Mouse (Mus musculus) retina, embryonic 14.5 days (tissue): ENCODE measurements at regions not wholly inside any gene's neighbourhood (a gene's known extent, or its start where the extent isn't known, plus 50 kb on each side); places are given as distances from the start of the nearest gene placed in this dataset.
"Not testable (repeated sequence)": the region's sequence is repeated elsewhere in the genome, so short reads cannot be mapped to it uniquely, and the experiment has no call there.

ENCODE experiments used
- DNase-seq: peaks from one replicate; pipeline ENCODE4 v3.0.0-alpha.2; 2015; ENCODE audit warnings: low spot score

DNA sequence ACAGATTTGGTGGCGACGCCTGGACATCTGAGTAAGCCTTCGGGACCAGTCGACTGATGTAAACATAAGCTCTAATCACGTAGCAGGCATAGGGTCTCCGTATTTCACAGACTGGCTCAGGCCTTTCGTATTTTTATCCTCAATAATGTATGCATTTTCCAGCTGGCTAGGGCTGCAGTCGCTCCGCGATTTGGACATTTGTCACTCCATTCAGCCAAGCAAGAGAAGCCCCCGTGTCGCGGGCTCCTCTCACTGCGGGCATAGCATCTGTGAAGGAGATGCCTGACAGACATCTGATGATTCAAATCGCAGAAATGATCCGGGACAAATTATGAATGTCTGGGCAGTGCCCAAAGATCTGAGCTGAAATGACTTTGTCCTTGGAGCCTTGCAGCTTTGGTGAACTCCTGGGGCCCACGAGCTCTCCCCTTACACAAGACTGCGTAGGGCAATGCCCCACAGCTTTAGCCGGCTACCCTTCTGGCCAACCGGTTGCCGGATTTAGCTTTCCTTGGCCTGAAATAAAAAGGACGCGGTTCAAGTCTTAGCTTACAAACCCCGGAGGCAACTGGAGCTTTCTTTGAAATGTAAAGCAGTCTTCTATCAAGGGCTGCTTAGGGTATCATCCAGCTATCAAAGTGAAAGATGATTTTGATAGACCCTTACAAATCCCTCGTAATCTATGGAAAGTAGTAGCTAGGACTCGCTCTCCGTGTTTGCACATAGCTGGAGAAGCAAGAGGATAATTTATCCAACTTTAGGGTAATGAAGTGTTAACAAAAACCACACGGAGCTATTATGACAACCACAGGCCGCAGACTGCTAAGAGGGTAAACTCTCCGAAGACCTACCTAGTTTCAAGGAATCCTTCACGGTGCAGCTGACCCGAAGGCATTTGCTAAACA lies 270.6 kb downstream of the Etnk1 start:
- peak; percentile 12 for DNase-seq

- peak; percentile 16 for DNase-seq
Observed at GRCm38 (mm10) chr6:143438272-143438591, 271.2 kb downstream of the Etnk1 start.

DNA sequence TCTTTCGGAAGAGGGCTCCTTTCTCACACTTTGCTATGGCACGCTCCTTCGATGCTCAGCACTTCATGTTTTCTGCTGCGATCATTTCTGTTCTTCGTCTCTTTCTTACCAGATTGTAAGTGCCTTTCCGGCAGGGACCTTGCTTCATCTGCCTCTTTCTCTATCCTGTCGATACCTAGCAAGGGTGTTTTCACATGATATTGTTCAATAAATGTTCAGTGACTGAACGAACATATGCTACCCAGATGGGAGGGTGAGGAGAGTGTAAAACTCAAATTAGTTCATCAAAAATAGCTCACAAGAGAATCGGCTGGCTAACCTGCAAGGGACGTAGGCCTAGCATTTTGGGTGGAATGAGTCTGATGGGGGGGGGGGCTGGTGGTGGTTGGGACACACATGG lies 272.5 kb downstream of the Etnk1 start:
- DNase-seq = no peak

DNA sequence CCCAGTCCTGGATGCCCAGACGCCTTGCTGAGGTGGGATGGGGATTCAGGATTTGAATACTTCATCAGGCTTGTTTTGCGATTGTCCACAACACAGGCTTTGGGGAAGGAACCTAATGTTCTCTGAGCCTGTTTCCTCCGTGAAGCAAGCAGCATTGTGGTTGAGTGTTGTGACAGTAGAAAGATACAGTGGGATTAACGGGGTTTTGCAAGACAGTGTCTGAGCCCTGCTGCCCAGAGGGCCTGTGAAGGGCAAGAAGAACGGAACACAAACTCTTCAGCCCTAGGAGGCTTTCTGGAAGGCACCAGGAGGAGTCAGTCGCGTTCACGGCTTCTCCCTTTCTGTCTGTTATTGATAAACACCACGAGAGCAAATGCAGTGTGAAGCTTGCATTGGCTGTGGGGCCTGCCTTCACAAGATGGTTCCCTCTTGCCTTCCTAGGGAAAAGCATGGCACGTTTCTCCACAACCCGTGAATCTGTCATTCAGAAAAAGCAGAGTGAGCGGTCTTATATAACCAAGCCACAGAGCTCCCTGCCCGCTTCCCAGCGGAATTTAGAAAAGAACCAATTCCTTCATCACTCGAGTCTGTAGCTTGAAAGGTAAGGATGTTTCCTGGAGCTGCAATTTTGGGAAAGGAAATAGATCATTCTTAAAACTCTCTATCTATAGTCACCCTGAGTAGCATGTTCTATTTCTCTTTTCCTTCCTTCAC lies 273.4 kb downstream of the Etnk1 start:
- DNase-seq = no peak

DNA sequence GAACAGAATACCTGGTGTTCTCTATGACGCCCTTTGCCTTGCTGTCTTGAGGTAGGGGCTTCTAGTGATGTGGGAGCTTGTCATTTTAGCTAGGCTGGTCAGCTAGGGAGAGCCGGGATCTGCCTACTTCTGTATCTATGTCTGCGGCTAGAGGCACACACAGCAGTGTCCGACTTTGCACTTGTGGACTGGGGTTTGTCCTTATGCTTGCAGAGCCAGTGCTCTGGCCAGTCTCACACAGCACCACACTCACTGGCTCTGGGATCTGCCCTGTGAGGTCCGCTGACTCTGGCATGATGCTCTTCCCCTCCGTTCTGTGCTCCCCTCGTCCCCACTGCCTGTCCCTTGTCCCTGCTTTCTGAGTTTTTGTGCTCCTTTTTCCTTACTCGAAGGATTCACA lies 275.3 kb downstream of the Etnk1 start:
- DNase-seq = no peak

- DNase-seq = no peak
Observed at GRCm38 (mm10) chr6:143443446-143443845, 276.4 kb downstream of the Etnk1 start.

GRCm38 (mm10) chr6:143444782-143445181 lies 277.8 kb downstream of the Etnk1 start:
- no peak for DNase-seq

DNA sequence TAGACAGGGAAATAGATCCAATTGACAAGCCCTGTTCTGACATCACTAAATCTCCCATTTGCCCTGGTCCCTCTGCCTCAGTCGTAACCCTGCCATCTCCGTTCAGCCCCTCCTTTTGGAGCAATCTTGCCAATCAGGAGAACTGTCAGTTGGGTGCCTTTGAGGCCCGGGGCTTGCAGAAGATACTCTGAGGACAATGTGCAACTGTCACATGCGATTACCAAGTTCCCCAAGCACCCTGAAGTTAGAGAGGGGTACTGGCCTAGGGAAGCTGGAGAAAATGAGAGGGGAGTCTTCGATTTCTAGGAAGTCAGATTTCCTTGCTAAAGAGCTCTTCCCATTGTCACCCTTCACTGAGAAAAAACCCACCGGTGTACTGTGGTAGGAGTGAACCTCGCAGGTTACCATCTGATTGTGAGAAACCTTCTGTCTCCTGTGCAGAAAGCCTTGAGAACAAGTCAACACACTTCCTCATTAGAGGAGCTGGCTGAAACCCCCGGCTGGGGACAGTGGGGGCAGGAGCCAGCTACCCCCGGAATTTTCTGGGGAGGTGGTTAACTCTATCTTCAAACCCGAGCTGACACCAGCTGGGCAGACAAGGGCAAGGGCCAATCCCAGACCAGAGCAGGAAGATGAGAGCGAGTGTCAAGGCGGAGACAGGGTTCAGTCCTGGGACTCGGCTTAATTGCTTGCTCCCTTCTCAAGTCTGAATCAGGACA lies 279.0 kb downstream of the Etnk1 start:
- DNase-seq = peak; percentile 34

GRCm38 (mm10) chr6:143447060-143447459 lies 280.0 kb downstream of the Etnk1 start:
- no peak for DNase-seq

- no peak for DNase-seq
Observed at GRCm38 (mm10) chr6:143449071-143449470, 282.1 kb downstream of the Etnk1 start.

GRCm38 (mm10) chr6:143451869-143452268 lies 284.8 kb downstream of the Etnk1 start:
- no peak for DNase-seq

GRCm38 (mm10) chr6:143454695-143455218 lies 287.7 kb downstream of the Etnk1 start:
- no peak for DNase-seq

GRCm38 (mm10) chr6:143464907-143465537 lies 298.0 kb downstream of the Etnk1 start:
- peak; percentile 24 for DNase-seq

GRCm38 (mm10) chr6:143472676-143473075 lies 305.7 kb downstream of the Etnk1 start:
- DNase-seq = not testable (repeated sequence)

DNA sequence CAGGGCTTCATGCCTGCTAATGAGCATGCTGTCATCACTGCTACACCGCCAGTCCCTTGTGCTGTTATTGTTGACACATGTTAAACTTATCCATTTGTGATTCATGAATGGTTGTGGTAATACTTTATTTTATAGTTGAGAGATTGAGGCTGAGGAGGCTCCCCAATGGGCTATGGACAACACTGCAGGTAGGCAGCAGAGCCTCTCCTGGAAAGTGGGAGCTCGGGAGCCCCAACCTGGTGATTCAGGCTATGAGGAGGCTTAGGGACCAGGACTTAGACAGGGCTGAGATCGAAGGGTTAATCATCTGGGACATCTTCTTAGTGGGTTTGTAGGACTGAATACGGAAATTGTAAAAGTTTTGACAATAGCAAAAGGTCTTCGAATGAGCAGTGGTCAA lies 307.4 kb downstream of the Etnk1 start:
- DNase-seq = no peak

GRCm38 (mm10) chr6:143475296-143475695 lies 308.3 kb downstream of the Etnk1 start:
- DNase-seq = no peak

- DNase-seq = no peak
Observed at GRCm38 (mm10) chr6:143477396-143477795, 310.4 kb downstream of the Etnk1 start.

DNA sequence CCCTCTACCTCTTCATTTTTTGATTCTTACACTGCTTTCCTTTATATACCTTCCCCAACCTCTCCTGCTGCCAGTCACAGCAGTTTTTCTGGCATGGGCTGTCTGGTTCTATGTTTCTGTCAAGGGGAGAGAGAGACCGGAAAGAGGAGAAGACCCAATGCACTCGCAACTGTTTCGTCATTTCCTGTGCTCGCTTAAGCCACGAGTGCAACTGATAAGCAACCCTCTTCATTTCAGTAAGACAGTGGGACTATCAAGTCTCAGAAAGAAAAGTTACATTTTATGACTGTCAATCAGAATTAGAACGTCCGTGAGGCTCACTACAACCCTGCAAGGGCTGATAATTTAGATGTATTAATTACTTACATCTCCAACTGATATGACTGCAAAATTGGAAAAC lies 312.2 kb downstream of the Etnk1 start:
- no peak for DNase-seq

DNA sequence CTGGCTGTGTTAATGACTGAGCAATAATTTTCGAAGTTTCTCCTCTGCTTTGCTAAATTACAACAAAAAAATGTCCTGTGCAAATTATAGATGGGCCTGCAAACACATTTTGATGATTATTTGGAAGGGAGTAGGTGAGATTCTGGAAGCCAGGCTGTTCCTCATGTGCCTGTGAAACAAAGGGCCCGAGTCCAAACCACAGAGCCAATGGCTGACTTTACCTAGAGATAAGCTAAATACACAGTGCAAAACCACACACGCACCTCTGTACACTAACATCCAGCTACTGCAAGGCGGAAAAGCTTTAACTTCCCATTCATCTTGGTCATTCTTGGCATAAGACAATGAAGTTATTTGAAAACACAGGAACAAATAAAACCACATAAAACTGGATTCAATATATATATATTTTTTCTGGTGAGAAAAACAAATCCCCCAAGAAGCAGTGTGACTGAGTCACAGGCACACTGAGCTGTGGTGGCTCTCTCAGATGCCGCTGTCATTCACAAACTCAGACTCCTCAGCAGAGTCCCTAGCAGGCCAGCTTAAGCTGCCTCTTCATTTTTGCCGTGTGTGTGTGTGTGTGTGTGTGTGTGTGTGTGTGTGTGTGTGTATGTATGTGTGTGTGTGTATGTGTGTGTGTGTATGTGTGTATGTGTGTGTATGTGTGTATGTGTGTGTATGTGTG lies 312.8 kb downstream of the Etnk1 start:
- no peak for DNase-seq

DNA sequence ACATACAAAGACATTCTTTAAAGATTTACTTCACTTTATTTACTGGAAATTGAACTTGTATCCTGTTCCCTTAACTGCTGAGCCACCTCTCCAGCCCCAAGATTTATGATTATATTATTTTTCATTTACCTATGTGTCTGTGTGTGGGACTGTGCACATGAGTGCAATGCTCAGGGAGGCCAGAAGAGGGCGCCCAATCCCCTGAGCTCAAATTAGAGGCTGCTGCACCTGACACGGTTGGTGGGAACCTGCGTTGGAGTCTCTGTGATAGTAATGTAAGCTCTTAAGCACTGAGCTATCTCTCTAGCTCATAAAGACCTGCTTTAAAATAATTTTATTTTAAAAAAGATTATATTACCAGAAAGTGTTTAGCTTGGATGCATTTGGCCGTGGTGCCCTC lies 315.3 kb downstream of the Etnk1 start:
- DNase-seq = no peak

- DNase-seq = no peak
Observed at GRCm38 (mm10) chr6:143482868-143483267, 315.8 kb downstream of the Etnk1 start.
